Mouse (Mus musculus): ENCODE data around the gene Hspa4.
A peak's percentile ranks its signal among the peaks of the same experiment; 100 is the strongest.
"Not testable (repeated sequence)": the region's sequence is repeated elsewhere in the genome, so short reads cannot be mapped to it uniquely, and the experiment has no call there.

Gene Hspa4

DNA sequence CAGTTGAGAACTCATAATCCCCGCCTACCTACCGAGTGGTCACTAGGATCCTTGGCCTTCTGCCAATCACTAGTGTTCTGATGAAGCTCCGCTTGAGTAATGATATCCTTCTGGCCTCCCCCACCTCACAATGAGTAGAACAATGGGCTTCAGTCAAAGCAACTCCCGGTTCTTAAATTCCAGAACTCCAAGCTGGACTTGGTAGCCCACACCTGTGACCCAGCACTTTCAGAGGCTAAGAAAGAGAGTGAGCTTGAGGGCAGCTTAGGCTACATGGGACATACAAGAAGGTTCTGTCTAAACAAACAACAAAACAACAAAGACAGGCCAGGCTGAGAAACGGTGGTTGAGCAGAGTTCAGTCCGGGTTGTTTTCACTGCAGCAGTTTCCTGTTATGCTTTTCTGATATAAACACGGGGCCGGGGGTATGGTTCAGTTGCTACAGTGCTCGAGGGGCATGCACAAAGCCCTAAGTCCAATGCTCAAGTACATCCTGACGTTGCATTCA lies 7.4 kb upstream of the Hspa4 start:
- DNase-seq (ENCODE audit: low spot score) = peak; percentile 62

DNA sequence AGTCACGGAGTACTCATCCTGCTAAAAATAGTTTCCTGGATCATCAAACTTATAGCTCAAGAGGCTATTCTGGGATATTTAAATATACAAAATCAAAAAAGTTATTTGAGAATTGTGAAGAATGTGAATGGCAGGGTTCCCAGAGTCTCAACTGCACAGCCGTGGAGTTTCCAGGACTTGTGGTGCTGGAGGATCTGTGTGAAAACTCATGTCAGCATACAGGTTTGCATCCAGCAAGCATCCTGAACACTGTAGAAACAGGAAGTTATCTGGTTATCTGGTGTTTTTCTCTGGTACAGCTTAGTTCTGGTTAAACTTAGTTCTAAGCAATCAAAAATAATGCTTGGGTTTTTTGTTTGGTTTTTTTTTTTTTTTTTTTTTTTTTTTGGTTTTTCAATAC lies 6.7 kb upstream of the Hspa4 start:
- DNase-seq (ENCODE audit: low spot score) = no peak

DNA sequence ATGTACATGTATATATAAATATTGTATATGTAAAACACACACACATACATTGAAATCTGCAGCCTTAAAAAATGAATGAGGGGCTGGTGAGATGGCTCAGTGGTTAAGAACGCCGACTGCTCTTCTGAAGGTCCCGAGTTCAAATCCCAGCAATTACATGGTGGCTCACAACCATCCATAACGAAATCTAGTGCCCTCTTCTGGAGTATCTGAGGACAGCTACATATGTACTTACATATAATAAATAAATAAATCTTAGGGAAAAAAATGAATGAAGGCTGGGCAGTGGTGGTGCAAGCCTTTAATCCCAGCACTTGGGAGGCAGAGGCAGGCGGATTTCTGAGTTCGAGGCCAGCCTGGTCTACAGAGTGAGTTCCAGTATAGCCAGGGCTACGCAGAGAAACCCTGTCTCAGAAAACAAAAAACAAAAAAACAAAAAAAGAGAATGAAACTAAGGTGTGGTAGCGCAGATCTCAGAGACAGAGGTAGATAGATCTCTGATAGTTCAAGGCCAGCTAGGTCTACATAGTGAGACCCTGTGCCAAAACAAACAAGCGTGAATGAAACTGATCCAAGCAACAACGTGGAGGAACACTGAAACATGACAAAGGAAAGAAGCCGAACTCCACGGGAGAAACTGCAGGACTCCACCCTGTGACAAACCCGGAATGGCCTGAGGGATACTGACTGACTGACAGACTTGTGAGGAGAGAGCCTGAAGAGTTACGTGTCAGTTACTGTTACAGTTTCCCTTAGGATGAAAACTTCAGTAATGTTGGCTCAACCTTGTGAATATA lies 4.0 kb upstream of the Hspa4 start:
- DNase-seq (ENCODE audit: low spot score) = no peak

DNA sequence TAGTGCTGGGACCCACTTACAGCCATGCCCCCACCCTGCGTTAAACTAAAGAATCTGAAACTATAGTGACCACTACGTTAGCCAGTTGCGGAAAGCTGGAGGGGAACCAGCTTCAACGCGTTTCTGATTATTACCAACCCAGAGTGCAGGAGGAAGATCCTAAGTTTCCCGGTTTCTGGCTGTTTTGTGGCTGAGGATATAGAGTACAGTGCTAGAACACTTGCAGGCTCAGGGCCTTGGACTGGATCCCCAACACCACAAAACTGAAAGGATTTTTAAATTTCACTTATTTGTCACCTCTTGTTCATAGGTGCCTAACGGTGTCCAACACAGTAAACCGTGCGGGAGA lies 884 bp upstream of the Hspa4 start:
- no peak for DNase-seq (ENCODE audit: low spot score)

DNA sequence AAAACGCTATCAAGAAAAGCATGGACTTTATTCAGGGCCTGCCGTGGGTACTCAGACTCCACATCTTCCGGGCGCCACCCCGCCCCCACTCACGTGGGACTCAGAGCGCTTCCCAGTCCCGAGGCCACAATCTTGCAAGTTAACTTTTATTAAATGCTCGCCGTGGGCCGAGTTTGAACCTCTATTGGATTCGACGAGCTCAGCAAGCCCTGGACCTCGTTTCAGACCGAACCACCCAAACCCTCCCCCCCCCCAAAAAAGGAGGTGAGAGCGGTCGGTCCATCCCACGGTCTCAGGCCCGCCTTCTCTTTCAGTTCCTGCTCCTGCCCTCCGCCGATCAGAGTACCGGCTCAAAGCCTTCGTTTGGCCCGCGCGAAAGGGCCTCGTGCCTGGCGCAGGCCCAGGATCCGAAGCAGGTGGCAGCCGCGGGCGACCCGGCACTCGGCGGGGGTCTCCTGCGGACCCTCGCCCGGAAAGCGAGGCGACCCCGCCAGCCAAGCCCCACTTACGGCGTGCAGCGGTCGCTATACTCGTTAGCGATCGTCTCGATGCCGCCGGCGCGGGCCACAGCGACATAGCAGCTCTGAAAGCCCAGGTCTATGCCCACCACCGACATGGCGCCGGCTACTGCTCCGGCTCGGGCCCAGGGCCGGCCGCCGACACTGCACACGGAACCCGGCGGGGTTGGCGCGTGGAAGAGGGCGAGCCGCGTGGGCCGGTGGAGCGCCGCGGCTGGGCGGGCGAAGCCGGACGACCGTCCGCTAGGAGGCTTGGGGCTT lies 517 bp downstream of the Hspa4 start:
- DNase-seq (ENCODE audit: low spot score) = peak; percentile 78

DNA sequence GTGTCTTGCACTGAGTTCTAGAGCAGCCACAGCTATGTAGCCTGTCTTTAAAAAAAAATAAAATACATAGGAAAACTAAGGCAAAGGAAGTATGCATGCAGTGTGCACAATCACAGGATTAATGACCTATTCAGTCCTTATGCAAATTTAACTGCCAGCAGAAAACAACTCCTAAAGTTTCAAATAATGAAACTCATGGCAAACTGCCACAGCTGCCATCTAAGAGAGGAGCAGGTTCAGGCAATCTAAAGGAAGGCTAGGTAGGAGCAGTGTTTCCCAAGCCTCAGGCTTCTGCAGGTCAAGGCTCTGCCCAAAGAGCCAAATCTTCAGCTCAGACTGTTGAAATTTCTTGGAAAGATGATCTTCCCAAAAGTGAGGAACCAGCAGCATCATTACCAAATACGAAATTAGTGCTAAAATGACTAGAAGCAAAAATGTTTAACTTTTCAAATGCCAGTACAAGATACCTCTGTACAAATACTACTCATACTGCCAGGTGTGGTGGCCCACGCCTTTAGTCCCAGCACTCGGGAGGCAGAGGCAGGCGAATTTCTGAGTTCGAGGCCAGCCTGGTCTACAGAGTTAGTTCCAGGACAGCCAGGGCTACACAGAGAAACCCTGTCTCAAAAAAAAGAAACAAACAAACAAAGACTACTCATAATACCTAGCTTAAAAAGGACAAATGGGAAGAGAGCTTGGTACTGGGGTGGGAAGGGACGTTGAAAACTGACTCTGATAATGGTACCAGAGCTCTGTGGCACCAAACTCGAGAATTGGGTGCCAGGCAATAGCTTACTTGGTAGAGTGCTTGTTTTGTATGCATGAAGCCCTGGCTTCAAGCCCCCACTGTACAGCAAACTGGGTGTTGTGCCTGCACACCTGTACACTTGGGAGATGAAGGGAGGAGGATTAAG lies 2.1 kb downstream of the Hspa4 start:
- no peak for DNase-seq (ENCODE audit: low spot score)

DNA sequence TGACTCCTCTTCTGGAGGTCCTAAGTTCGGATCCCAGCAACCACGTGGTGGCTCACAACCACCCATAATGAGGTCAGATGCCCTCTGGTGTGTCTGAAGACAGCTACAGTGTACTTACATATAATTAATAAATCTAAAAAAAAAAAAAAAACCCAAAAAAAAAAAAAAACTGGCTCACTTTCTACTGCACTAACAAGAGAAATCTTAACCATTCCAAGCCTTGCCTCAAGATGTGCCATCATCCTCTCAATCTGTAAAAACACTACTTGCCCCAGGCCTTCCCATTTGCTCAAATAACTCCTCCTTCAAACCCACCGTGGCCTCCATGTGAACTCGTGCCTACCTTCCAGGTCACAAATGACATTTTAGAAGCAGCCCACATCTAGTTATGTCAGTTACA lies 3.4 kb downstream of the Hspa4 start:
- DNase-seq (ENCODE audit: low spot score) = no peak

DNA sequence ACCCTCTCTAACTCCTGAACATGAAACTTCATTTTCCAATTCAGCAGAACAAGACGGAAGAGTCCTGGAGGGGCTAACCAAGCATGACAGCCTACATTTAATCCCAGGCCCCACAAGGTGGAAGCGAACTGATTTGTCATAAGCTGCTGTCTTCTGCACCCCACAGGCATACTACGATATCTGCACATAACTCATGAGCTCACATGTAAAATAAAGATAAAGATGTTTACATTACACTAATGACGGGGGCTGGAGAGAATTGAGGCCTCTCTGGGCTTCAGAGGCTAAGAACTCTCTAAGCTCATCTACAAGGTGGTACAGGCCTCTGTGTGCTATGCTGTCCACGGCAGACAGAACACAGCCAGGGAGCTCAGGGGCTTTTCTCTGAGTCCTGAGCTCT lies 5.8 kb downstream of the Hspa4 start:
- no peak for DNase-seq (ENCODE audit: low spot score)

DNA sequence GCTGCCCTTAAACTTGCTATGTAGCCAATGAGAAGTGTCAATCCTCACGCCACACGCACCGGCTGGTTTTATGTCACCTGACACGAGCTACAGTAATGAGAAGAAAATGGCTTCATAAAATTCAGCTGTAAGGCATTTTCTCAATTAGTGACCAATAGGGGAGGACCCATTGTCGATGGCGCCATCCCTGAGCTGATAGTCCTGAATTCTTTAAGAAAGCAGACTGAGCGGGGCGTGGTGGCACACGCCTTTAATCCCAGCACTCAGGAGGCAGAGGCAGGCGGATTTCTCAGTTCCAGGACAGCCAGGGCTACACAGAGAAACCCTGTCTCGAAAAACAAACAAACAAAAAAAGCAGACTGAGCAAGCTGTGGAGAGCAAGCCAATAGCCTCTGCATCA lies 9.4 kb downstream of the Hspa4 start:
- no peak for DNase-seq (ENCODE audit: low spot score)

DNA sequence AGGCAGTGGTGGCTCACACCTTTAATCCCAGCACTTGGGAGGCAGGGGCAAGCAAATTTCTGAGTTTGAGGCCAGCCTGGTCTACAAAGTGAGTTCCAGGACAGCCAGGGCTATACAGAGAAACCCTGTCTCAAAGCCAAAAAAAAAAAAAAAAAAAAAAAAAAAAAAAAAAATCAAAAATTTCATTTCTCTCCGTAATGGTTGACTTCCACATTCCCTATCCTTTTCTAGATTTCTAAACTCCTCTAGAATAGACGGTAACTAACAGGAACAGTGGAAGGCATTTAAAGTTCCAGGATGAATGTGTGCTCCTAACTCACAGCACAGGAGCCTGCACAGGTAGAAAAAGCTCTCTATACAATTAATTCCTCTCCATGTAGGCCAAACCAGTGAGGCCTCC lies 10.1 kb downstream of the Hspa4 start:
- not testable (repeated sequence) for DNase-seq (ENCODE audit: low spot score)

DNA sequence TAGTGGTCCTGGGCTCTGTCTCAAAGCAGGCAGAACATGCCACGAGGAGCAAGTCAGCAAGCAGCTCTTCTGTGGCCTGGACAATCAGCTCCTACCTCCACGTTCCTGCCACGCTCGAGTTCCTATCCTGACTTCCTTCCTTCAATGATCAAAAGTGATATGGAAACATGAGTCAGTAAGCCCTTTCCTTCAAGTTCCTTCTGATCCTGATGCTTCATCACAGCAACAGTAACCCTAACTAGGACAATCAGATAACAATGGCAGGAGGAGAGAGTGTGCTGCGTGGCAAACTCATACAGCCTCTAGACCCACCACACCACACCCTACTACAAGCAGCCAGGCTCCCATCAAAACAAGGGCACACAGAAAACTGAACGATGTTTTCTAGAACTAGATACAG lies 14.4 kb downstream of the Hspa4 start:
- no peak for DNase-seq (ENCODE audit: low spot score)

DNA sequence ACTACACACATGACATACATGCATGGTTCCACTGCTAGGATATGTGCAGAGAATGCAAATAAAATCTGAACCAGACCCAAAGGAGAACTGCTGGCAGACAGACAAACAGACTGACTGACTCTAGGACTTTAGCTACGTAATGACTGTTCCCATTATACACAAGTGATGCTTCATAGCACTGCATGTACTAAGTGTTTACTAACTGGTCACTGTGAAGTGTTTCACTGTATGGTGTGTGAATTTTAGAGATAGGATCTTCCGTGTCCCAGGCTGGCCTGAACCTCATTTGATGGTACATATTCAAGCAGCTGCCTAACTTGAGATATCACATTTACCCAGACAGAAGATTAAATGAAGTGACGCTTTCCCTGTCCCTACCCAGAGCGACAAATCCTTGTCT lies 21.8 kb downstream of the Hspa4 start:
- DNase-seq (ENCODE audit: low spot score) = no peak

DNA sequence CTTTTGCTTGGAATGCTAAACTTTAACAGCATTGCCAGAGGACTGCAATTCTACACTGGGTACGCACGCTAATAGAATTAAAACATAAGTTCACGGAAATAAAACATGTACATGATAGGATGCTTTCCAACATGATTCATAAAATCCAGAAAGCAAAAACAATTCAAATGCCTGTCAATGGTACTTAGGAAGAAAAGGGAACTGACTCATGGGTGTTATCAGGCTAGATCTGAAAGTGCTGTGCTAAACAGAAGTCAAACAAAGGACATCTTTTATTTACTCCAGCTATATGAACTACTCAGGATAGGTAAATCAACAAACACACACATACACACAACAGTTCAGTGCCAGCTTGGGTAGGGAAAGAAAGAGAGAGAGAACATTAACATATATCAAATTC lies 24.9 kb downstream of the Hspa4 start:
- no peak for DNase-seq (ENCODE audit: low spot score)

DNA sequence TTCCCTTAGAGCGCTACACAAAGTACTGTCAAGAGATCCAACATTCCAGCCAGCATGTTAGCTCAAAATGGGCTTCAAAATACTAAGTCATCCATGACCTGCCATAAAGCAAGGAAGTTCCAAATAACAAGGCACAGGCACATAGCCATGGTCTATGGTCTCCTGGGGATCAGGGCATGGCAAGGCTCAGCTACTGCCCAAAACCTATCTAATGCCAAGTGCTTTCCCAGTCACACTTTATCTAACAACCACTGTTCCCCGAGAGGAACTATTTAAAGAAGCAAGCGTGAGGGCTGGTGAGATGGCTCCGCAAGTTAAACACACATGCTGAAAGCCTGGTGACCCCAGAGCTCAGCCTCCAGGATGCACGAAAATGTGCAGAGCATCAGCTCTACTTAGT lies 26.9 kb downstream of the Hspa4 start:
- no peak for DNase-seq (ENCODE audit: low spot score)

DNA sequence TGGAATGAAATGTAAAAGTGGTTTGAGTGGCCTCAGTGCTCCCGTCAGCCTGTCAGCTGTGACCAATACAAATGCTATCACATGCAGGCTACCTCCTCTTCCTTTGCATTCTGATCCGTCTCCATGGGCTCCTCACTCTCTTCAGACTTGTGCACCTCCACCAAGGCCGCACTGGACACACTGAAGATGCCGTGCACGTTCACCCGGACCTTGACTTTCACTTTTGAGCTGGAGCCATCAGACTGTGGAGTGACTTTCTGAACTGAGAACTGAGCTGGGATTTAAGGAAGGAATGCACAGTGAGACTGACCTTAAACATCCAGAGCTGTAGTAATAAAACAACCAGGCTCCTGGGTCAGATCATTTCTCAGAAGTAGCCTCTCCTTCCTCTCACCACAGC lies 30.7 kb downstream of the Hspa4 start:
- DNase-seq (ENCODE audit: low spot score) = no peak

DNA sequence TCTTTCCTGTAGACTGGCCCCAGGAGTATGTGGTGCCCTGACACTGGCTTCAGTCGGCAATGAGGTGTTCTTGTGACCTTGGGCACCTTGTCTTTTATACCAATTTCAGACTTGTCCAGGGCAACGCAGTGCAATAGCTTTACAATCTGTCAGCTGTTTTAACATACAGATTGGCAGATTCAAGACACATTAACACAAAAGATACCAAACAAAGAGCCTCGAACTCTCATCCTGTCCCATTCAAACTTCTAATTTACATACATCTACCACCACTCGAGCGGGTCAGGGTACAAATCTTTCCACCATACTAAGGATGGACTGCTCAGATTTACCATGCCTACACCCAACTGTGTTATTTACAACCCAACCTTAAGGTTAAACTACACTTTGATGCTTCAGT lies 39.7 kb downstream of the Hspa4 start:
- no peak for DNase-seq (ENCODE audit: low spot score)

DNA sequence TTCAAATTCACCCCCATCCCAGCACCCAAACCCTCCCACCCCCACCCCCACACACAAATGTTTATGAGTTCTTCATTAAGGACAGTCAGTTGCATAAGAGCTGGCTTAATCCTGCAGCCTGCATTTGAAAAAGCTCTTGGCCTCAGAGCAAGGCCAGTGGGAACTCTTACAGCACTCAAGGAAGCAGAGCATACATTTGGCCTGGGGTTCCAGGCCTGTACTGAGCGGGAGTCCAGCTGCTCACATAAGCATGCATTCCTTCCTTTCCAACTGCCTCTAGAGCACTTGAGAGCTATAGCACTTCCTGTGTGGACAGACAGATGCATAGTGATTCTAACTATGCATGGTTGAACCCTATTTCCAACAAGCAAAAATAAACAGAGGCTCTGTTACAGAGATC lies 40.2 kb downstream of the Hspa4 start:
- no peak for DNase-seq (ENCODE audit: low spot score)

DNA sequence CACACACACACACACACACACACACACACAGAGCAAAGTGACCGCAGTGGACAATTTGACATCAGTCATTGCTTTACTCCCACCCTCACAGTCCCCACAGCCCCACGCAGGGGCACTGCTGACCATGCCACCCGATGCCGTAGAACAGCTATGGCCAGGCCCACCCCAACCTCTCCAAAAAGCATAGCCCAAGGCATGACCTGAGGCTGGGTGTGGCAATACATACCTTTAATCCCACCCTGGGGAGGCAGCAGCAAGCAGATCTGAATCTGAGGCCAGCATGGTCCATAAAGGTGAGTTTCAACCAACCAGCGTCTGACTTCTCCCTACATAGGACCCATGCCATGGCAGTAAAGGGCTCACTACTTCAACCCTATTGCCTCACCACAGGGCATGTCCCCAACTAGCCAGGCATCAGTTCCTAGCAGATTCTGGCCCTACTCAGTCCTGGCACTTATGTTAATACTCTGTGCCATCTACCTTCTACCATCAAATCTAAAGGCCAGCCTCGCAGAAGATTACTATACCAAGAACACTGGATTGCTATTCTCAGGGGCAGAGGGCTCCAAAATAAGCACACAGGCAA lies 41.1 kb downstream of the Hspa4 start:
- no peak for DNase-seq (ENCODE audit: low spot score)

DNA sequence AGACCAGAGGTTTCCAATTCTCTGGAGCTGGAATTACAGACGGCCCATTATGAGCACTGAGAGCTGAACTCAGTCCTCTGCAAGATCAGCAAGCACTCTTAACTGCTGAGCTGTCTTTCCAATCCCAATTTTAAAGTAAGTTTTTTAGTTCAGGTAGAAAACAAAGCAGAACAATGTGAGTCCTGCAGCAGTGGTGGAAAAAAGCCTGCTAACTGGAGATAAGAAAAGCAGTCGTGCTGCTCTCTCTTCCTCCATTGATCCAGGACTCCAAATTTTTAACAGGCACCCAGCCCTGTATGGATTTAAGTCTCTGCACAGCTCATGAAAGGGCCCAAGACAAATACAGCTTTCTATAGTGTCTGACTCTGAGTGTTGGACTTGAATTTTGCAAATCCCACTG lies 43.3 kb downstream of the Hspa4 start:
- DNase-seq (ENCODE audit: low spot score) = no peak

DNA sequence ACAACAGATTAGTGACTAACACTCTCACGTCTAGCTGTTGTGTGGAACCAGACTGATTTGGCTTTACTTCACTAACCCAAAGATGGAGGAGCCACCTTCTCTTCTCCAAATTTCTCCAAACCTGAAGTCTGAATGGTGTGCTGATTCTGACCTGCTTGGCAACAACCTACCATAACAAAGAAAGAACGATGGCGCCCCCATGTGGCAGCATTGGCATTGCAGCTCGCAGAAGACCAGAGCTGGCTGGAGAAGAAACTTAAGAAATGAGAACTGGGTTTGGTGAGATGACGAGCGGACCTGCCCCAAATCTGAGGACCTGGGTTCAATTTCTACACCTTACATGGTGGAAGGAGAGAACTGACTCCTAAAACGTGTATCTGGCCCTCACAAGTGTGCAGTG lies 45.3 kb downstream of the Hspa4 start:
- DNase-seq (ENCODE audit: low spot score) = peak; percentile 62

DNA sequence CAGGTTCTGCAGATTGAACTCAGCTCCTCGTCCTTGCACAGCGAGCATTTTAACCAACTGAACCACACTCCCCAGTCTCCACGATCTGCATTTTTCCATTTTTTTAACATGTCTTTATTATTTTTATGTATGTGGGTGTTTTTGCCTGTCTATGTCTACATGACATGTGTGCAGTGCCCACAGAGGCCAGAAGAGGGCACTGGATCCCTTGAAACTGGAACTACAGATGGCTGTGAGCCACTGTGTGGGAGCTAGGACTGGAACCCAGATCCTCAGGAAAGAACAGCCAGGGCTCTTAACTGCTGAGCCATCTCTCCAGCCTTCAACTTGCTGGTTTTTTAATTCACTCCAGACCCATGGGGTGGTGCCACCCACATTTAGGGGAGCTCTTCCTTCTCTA lies 45.8 kb downstream of the Hspa4 start:
- no peak for DNase-seq (ENCODE audit: low spot score)
